Mouse (Mus musculus) adrenal gland, postnatal 10 days (tissue): Measurements from ENCODE around the gene Hdac7. TPM values are rescaled to one million over a fixed set of nuclear protein-coding genes. Genes with fewer than 3 reads are reported as not detected.
A peak's percentile ranks its signal among the peaks of the same experiment; 100 is the strongest.

Experiments
- DNase-seq: peaks from one replicate; pipeline ENCODE4 v3.0.0; 2021; ENCODE audit warnings: mixed read lengths
- total RNA-seq, 2 experiments: library from RNA; stranded (reverse); gene quantifications; 2 replicates each; pipeline ENCODE4 v1.2.3; 2021

Gene Hdac7
- total RNA-seq, 2 experiments from 2014 or later, result 50.4 to 76.7 TPM

DNA sequence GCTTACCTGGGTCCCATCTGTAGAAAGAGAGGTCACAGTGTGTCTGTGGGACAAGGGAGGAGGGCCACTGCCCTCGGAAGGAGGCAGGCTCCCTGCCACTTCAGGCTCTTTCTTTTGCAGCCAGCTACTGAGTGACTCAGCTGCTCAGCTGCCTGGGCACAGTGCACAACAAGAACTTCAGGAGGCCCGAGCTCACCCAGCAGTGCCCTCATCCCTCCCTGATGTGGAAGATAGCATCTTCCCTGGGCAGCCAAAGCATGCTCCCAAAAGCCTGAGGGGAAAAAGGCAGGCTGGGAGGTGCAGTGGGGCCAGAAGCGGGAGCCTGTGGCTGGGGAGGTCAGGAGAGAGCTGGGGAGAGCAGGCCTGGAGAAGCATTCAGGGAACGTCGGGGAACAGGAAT, 29.6 kb downstream of the Hdac7 start:
- DNase-seq, result no peak

DNA sequence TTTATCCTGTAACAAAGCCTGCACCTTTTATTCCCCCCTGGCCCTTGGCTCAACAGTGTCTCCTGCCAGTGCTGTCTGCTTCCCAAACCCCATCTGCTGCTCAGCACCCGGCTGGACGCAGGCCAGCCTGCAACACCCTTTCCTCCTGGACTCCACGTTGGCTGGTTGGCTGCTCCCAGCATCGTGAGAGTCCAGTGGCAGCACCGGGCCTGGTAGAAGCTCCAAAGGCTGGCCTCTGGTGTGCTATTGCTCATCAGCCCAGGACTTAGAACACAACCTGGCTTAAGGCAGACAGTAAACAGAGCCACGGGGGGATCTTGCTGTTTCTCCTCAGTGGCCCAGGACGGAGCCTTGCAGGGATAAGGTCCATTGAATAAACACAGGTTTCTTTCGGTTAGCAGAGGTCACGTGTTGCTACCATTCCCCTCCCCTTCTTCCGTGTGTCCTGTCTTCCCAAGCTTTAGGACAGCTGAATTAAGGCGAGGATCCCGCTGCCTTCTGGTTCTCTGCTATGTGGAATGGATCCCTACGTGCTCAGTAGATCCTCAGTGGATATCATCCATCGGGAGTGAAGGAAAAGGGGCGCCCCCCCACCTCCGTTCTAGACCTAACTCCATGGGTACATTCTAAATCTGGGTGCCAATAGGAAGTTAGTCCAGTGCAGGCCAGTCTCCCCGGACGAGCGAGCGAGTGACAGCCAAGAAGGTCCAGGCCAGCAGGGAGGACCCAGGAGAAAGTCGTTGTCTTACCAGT, 30.7 kb downstream of the Hdac7 start:
- peak; percentile 65 for DNase-seq

DNA sequence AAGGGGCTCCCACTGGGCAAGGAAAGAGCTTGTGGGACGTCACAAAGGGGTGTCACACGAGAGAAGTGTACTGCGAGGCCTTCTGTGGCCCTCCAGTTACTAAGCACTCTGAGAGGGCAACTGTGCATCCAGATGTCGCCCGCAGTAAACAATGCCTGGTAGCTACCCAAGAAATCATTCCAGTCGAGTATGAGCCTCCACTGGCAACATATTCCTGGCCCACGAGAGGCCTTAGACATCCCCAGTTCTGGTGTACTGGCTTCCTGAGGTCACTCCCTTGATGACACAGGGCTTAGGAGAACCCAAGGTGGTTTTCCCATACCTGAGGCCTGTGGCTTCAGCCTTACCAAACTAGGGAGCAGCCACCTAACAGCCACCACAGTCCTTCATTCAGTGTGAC, 31.4 kb downstream of the Hdac7 start:
- no peak for DNase-seq

DNA sequence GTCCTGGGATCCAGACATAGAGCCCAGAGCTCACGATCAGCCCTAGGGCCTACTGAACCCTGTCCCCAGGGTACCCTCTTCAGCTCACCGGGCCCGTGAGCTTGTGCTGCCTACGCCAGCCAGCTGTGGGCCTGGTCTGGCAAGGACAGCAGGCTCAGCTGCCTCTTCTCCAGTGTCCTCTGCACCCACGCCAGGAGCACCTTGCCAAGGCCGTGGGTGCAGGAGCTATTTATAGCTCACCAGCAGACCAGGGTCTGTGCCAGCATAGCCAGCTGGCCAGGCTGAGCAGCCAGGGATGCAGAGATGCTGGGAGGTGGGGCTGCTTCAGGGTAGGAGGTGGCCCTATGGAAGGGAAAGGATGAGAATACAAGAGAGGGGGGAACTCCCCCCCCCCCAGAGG, 32.2 kb downstream of the Hdac7 start:
- peak; percentile 87 for DNase-seq

DNA sequence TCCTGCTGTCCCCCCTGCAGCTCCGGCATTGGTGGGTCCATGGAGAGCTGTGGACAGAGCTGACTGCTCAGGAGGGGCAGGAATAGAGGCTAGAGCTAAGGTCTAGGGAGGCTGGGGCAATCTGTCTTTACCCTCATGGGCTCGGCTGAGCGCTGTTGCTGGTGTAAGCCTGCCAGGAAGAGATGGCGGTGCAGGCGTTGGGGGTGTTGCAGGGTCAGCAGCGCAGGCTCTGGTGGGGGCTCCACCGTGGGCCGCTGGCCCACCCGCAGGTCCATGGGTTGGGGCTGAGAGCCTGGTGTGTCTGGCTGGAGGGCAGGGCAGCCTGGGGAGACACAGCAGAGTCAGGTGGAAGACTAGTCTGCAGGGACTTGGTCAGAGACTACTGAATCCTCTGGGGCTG, 33.0 kb downstream of the Hdac7 start:
- no peak for DNase-seq

DNA sequence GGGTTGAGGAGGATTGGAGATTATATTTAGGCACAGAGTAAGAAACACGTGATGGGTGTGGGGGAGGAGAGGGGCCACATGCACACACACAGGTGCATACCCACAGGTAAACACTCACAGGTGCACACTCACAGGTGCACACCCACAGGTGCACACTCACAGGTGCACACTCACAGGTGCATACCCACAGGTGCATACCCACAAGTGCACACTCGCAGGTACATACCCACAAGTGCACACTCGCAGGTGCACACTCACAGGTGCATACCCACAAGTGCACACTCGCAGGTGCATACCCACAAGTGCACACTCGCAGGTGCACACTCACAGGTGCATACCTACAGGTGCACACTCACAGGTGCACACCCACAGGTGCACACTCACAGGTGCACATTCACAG, 33.9 kb downstream of the Hdac7 start:
- DNase-seq, result no peak

DNA sequence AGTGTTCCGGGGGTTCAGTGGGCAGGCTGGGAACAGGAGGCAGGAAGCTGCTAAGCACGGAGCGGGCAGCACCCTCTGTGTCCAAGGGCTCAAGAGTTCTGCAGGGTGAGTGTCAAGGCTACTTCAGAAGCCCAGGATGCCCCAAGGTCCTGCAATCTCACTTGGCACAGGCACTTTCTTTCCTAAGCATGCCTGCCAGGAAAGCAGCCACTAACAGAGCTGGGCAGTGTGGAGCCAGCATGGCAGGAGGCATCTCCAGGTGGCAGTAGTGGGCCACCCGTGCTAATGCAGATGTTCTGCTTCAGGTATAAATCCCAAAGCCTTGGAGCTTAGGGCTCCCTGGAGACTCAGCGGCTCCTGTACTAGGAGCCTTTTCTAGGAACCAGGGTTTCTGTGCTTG, 34.4 kb downstream of the Hdac7 start:
- DNase-seq, result peak; percentile 83

DNA sequence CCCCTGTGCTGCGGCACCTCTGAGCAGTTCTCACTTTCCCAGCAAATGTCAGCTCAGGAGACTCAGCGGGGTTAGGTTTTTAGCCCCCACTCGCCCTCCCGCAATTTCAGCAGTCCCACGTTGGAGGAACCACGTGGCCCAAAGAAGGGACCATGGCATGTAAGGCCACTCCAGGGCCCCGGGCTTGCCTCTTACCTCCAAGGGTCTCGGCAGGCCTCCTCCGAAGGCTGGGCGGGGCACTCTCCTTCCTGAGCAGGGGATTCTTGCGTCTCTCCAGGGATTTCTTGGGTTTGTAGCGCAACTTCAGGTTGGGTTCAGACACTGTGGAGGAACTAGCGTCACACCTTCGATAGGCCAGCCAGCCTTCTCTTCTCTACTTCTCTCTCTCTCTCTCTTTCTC, 35.1 kb downstream of the Hdac7 start:
- no peak for DNase-seq

DNA sequence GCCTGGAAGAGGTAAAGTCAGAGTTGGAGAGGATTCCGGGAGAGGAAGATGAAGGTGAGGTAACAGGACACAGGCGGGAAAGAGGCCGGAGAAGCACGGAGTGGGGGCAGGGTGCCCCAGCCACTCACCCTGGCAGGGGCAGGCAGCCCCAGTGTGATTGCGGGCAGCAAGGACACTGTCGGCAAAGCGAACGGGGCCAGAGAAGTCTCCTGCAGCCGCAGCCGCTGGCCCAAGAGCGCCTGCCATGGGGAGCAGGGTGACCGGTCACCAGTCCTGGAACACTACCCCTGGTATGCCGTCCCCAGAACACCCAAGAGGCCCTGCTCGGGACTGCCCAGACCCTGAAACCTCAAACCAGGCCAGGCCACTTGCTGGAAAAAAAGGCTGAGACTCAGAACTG, 35.8 kb downstream of the Hdac7 start:
- no peak for DNase-seq

DNA sequence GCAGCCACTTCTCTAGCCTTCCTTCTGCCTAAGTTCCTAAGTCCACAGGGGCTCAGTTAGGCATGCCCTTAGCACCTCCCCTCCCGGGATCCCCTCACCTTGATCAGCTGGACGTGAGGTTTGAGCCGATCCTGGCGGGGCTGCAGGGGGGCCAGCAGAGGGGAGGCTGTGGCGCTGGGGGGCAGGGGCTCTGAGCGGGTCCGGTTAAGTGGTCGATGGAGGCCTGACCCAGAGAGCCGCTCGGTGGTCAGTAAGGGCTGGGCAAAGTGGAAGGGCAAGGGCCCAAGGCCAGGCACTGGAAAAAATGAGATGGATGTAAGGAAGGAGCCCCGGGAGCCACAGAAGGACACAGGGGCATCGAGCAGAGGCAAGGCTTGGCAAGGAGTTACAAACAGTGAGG, 36.4 kb downstream of the Hdac7 start:
- DNase-seq, result no peak

DNA sequence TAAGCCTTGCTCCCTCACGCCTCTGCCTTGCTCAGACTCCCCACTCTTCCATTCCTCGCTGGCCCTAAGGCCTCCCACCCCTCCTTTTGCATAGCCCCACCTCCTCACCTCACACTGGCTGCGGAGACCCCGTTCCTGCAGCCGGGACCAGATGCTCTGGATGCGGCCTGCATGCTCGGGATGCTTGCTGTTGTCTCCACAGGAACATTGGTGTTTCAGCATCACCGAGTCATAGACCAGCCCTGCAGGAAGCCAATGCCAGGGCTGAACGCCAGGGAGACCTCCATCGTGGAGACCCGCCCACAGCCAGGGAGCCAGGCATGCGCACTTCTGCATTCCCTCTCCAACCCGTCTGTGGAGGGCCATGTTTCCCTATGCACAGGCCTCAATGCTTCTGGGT, 41.7 kb downstream of the Hdac7 start:
- DNase-seq, result no peak

DNA sequence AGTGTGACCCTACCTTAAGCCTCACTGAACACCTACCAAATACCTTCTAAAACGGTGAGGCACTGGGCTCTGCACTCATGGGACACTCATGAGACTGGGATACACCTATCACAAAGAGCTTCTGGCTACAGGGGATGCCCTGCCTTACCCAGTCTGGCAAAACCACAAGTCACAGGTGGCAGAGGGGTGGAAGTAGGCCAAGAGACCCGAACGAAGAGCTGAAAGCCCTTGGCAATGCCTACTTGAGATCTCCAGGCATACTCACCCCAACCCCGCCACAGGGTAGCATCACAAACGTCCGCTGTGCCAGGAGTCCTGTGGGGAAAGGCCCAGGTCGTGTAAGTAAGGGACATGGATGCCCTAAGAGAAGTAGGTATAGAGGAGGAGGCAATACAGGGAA, 42.5 kb downstream of the Hdac7 start:
- no peak for DNase-seq

DNA sequence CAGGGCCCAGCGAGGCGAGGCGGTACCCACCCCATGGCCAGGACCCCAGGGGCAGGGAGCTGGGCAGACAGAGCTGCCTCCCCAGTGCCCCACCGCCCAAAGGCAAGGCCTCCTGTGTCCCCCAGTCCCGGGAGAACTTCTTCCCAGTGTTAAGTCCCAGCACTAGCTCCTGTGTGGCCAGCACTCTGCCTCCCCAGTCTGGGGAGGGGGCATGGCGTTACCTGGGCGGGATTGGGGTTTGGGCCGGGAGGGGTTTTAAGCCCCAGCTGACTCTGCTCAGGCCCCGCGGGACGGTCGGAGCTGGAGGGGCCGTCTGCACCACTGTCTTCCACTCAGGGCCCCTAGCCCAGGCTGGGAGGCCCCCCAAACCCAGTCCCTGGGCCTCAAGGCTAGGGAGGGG, 43.4 kb downstream of the Hdac7 start:
- DNase-seq, result no peak

DNA sequence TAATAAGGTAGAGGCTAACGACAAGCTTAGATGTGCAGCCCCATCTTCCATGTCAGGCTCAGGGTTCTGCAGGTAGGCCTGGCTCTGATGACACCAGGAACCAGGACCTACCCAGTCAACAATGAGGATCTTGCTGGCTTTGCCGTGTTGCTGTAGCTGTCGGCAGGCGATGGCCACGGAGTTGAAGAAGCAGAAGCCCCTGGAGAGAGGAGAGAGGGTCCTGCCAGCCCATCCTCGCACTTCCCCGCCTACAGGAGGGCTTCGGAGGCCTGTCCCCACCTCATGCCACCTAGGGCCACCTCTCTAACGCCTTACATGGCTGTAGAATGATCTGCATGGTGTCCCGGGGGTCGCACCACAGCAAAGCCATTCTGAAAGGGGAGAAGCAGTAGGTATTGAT, 44.9 kb downstream of the Hdac7 start:
- DNase-seq, result no peak

DNA sequence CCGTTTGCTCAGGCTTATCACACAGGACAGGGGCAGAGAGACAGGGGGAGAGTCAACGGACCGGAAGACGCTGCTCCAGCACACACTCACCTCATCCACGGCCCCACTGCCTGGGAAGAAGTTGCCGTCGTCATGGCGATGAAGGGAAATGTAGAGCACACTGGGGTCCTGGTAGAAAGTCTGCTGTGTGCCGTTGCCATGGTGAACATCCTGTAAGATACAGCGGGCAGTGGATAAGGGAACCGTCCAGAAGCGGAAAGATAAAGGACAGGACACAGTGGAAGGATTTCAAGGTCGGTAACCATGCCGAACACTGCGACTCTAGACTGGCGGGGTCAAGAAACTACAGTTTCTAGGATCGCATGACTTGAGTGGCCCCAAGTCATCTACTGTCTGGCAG, 46.2 kb downstream of the Hdac7 start:
- no peak for DNase-seq

DNA sequence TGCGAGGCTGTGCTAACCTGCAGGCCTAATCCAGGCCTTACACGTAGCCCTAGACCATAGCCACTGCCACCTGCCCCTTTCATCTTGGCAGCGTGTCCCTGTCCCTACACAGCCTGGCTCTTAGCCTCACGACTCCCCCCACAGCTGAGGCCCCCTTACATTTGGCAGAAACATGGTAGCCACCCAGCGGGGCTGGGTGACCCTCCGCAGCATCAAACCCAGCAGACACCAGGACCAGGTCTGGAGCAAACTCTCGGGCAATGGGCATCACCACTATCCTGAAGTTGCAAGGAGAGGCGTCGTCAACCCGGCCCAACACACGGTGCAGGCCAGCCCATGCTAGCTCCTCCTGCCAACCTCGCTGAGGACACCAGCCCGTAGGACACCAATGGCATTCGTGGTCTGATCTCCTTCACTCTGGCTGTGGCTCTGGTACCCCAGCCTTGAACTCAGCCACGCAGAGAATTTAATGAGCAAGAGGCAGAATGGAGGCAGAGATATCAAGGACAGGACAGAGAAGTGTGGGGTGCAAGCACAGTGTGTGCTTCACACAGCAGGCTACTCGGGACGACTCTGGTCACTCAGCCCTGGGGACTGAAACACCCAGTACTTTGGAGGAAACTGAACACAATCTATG, 47.5 kb downstream of the Hdac7 start:
- no peak for DNase-seq

DNA sequence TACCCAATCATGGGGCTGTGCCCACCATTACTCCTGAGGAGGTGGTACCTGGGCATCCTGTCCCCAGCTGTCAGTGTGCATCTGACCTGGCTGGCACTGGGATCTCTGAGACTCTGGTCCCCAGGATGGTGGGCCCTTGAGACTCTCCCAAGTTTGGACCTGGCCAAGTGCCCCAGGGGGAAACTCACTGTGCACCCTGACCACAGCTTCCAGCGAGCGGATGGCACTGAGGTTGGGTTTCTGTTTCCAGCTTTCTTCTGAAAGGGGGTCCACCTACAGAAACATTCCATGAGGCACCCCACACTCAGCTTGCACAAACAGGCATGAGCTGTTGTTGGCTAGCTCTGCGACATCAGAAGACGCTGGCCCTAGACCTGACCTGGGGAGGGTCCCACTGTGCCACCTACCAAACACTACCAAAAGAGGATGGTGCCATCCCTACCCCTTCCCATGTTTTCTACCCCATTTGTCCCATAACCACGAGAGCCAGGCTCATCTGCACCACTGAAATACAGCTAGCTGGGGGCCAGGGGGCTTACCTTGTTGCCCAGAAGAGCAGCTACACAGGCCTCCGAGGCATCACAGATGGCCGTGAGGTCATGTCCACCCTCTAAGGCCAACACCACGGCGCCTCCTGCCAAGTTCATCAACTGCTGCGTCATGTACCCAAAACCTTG, 48.6 kb downstream of the Hdac7 start:
- no peak for DNase-seq

DNA sequence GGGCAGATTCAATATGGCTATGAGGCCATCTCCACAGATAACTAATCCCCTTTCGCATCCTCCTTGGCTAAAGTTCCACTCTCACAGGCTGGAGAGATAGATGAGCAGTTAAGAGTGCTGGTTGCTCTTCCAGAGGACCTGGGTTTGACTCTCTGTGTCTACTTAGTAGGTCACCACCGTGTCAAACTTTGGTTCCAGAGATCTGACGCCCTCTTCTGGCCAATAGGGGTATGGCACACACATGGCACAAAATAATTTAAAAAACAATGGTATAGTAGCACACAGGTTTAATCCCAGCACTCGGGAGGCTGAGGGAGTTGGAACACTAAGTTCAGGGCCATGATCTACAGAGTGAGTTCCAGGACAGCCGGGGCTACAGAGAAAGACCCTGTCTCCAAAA, 50.0 kb downstream of the Hdac7 start:
- DNase-seq, result no peak

DNA sequence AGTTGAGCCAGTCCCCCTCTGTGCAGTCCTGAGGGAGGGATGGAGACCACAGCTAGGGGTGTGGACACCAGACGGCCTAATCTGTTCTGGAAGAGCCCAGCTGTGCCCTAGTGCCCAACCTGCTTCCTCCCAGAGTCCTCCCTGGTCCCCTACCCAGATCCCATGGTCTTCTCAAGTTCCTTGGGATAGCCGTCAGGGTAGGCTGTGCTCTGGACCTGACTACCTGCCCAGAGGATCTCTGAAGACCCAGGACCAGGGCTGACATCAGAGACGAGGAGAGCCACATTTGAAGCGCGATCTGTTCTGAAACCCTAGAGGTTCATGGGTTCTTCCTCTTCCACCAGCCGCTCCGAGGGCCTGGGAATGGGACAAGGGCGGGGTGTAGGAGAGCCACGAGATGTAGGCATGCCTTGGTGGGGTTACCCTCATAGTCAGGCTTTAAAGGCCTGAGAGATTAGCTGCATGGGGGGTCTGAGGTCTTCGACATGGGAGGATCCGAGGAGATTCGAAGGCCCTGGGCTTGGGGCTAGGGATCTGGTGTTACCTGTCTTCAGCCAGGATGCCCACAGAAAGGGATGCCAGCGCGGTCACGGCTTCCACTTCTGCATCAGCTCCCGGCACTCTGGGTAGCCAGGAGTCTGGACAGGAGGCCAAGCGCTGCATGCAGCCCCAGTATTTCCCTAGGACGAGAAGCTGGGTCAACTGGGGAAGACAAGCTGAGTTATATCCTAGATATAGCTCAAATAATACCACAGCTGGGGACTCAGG, 50.7 kb downstream of the Hdac7 start:
- DNase-seq, result no peak

DNA sequence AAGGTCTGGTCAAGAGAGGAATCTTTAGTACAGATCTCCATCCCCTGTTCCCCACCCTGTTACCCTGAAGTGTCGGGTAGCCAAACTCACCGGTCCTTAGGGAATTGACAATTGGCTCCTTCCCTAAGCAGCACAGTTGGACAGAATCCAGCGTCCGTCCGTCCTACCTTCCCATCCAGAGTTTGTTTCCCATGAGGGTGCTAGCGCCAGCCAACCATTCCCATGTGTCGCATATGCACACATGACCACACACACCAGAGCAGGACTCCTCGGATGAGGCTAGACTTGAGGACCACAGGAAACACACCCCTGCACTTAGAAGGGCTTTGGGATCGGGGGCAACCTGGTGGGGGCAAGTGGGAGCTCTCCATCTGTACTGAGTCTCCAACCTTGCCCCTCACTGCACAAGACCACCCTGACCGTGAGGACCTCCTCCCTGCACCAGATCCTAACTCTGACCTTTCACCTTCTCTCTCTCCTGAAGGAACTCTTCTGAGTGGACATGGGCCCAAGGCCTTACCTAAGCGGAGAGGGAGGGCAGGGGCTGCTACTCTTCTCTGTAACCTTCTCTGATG, 53.1 kb downstream of the Hdac7 start:
- DNase-seq, result no peak

DNA sequence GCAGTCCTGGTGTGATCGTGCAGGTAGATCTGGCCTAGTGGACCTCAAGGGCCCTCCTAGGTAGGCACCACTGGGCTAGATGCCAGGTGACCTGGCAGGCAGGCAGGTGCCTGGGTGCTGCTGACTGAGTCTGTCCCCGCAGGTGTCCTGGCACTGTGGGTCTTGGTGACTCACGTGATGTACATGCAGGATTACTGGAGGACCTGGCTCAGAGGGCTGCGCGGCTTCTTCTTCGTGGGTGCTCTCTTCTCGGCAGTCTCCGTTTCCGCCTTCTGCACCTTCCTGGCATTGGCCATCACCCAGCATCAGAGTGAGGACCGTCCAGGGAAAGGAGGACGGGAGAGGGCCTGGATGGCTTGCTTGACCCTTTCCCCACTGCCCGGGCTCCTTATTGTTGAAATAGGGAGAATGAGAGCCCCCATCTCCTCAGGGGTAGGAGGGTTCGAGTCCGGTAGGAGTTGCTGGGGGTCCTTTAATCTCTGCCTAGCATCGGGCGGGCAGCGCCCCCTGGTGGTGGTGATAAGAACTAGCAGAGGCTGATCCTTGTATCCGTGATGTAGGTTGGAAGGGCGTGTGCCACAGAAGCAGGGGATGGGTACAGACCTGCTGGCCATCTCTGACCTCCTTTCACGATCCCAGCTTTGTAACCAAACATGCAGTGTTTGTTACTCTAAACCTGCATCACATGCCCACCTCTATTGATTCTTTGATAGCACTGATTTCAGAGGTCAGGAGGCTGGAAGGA, 54.4 kb downstream of the Hdac7 start:
- peak; percentile 80 for DNase-seq

DNA sequence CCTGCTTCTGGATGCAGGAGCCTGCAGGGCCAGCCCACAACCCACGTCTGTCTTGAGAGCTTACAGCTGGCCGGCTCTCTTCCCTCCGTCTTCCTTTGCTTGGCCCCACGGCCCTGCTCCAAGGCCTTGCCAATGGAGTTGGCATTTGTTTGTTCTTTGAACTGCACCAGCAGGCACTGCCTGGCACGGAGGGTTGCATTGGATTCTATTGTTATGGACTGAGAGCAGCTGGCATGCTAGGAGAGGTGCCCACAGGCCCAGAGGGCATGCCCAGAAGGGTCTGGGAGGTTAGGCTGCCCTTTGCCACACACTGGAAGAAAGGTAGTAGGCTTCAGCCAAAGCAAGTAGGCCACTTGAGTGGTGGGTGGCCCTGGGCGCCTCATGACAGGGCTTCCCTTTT, 55.5 kb downstream of the Hdac7 start:
- peak; percentile 77 for DNase-seq
